Mouse (Mus musculus): ENCODE measurements around the gene Ezh1. TPM values are rescaled to one million over a fixed set of nuclear protein-coding genes. Genes with fewer than 3 reads are reported as not detected.
"Not testable (repeated sequence)": the region's sequence is repeated elsewhere in the genome, so short reads cannot be mapped to it uniquely, and the experiment has no call there.

The Ezh1 gene
- total RNA-seq, 1 experiment from 2014 or later: 110 TPM

DNA sequence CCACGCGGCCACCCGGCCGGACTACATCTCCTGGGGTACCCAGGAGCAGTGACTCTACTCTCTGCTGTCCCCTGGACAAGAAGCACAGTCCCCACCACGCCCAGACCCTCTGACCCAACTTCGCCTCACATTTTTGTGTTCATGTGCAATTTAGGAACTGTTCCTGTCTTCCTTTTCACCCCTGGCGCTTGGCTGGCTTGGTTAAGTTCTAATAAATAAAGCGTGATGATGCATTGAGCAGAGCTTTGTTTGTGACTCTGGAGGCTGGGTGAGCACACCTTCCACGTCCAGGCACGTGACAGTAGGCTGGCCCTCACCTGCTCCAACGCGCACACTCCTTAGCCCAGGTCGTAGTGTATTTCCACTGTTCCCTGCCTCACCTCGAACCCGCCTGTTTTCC is 64.7 kb downstream of the Ezh1 start:
- no peak for ATAC-seq (ENCODE audit: extremely low read depth, insufficient number of reproducible peaks, low FRiP score, poor library complexity, severe bottlenecking)

- ATAC-seq (ENCODE audit: extremely low read depth, insufficient number of reproducible peaks, low FRiP score, poor library complexity, severe bottlenecking): not testable (repeated sequence)
Measured at GRCm38 (mm10) chr11:101160981-101161505, 65.2 kb downstream of the Ezh1 start.

- not testable (repeated sequence) for ATAC-seq (ENCODE audit: extremely low read depth, insufficient number of reproducible peaks, low FRiP score, poor library complexity, severe bottlenecking)
Measured at GRCm38 (mm10) chr11:101160151-101160550, 66.1 kb downstream of the Ezh1 start.

DNA sequence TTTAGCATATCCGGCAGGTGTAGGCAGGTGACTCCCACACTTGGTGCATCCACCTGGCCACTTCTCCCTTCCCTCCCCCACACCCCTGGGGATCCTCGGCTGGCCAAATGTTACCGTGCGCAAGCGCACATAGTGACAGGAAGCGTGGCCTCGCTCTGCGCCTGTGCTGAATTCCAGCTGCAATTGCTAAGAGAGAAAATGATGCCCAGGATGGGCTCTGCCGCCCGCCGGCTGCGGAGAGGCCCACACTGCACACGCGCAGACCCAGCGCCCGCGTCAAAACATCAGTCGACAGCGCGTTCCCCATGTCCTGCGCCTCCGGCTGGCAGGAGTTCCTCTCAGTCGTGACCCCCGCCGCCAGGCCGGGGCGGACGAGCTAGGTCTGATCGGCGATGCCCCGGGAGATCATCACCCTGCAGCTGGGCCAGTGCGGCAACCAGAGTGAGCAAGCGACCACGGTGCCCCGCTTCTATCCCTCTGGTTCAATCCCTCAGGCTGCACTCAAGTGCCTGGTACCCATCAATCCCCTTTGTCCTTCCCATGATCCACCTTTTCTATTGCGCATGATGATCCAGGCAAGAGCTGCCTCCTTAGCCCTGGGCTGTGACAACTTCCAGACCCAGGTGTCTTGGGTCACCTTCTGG is 70.4 kb downstream of the Ezh1 start, which contains the start of gene Tubg2:
Tubg2 (plus strand) TSS at position 180 of the 644 bp plus-strand sequence.
- peak; percentile 50; the same call in 1 of the 2 replicates for ATAC-seq (ENCODE audit: extremely low read depth, insufficient number of reproducible peaks, low FRiP score, poor library complexity, severe bottlenecking)

- no peak for ATAC-seq (ENCODE audit: extremely low read depth, insufficient number of reproducible peaks, low FRiP score, poor library complexity, severe bottlenecking)
Measured at GRCm38 (mm10) chr11:101155151-101155550, 71.1 kb downstream of the Ezh1 start.

GRCm38 (mm10) chr11:101154648-101155047 is 71.6 kb downstream of the Ezh1 start:
- no peak for ATAC-seq (ENCODE audit: extremely low read depth, insufficient number of reproducible peaks, low FRiP score, poor library complexity, severe bottlenecking)

DNA sequence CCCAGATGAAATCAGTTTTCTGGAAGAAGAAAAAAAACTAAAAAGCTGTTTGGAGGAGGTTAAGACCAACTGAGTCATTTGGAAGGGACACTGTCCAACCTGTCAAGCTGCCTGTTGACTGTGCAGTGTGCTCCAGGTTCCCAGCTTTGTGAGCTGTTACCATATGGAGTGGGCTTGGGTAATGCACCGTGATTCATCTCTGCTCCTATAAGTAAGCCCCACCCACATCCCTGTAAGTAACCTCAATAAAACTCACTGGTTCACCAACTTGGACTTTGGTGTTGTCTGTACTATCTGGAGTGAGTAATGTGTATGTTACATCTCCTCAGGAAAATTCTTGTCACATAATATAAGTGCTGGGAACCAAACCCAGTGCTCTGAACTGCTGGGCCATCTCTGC is 73.4 kb downstream of the Ezh1 start:
- no peak for ATAC-seq (ENCODE audit: extremely low read depth, insufficient number of reproducible peaks, low FRiP score, poor library complexity, severe bottlenecking)

DNA sequence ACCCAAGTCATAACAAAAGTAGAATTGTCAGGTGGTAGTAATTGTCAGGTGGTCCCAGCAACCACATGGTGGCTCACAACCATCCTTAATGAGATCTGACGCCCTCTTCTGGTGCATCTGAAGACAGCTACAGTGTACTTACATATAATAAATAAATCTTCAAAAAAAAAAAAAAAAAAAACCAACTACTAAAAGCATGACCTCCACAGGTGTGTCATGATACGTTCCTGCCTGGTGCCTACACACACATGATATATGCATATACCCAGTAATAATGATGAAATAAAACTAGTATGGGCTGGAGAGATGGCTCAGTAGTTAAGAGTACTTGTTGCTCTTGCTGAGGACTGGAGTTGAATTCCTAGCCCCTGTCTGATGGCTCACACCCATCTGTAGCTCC is 75.2 kb downstream of the Ezh1 start:
- ATAC-seq (ENCODE audit: extremely low read depth, insufficient number of reproducible peaks, low FRiP score, poor library complexity, severe bottlenecking): no peak

GRCm38 (mm10) chr11:101149178-101150105 is 76.8 kb downstream of the Ezh1 start:
- ATAC-seq (ENCODE audit: extremely low read depth, insufficient number of reproducible peaks, low FRiP score, poor library complexity, severe bottlenecking): no peak

- no peak for ATAC-seq (ENCODE audit: extremely low read depth, insufficient number of reproducible peaks, low FRiP score, poor library complexity, severe bottlenecking)
Measured at GRCm38 (mm10) chr11:101148751-101149150, 77.5 kb downstream of the Ezh1 start.

DNA sequence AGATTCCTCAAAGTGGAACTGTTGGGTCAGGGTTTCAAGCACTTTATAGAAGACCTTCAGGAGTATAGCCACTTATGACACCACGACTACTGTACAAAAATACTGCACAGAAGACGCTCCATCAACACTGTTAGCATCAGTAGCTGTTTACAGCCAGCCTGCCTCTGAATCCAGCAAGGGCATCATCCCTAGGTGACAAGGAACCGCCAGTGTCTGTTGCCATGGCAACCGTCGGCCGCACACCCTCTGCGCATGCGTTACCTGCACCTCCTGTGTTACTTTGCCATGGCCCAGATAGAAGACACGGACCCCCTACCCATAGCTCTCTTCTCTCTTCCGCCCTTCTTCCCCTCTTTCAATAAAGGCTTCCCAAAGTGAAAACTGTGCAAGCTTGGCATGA is 79.9 kb downstream of the Ezh1 start:
- no peak for ATAC-seq (ENCODE audit: extremely low read depth, insufficient number of reproducible peaks, low FRiP score, poor library complexity, severe bottlenecking)

- peak; percentile 58 for ATAC-seq (ENCODE audit: extremely low read depth, insufficient number of reproducible peaks, low FRiP score, poor library complexity, severe bottlenecking)
Measured at GRCm38 (mm10) chr11:101143338-101144225, 82.7 kb downstream of the Ezh1 start.

DNA sequence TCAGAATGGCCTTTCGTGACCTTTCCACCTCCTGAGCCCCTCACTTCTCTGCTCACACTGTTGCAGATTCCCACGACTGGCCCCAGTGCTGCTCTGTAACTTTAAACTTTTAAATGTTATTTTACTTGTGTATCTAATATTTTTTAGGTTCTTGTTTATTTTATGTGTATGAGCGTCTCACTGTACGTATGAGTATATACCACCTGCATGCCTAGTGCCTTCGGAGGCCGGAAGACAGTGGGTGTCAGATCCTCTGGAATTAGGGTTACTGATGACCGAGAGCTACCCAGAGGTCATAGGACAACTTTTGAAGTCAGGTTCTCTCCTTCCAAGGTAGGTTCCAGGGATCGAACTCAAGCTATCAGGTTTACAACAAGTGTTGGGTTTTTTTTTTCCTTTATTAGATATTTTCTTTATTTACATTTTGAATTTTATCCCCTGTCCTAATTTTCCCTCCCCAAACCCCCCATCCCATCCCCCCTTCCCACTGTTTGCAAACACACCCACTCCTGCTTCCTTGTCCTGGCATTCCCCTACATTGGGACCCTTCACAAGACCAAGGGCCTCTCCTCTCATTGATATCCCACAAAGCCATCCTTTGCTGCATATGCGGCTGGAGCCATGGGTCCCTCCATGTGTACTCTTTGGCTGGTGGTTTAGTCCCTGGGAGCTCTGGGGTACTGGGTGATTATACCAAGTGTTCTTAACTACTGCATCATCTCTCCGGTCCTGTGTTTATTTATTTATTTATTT is 83.9 kb downstream of the Ezh1 start:
- no peak for ATAC-seq (ENCODE audit: extremely low read depth, insufficient number of reproducible peaks, low FRiP score, poor library complexity, severe bottlenecking)

Other genes starting within 250 kb of the Ezh1 start
- gene Atp6v0a1, start 217.0 kb downstream of the Ezh1 start, total RNA-seq (2017): 87.7 and 108 TPM in 2 replicates
- gene Naglu, start 156.5 kb downstream of the Ezh1 start, total RNA-seq (2017): 11.1 and 13.6 TPM in 2 replicates
- 2.3 and 3.4 TPM in 2 replicates for gene Hsd17b1, start 148.1 kb downstream of the Ezh1 start, total RNA-seq (2017)
- gene Coasy, start 143.9 kb downstream of the Ezh1 start, total RNA-seq (2017): 11.5 and 18.7 TPM in 2 replicates
- gene Mlx, start 139.2 kb downstream of the Ezh1 start, total RNA-seq (2017): 38.7 and 46.3 TPM in 2 replicates
- 3.6 and 4.0 TPM in 2 replicates for gene Psmc3ip, start 131.0 kb downstream of the Ezh1 start, total RNA-seq (2017)
- gene Retreg3, start 106.6 kb downstream of the Ezh1 start, total RNA-seq (2017): 91.3 and 97.1 TPM in 2 replicates
- gene Tubg1, start 106.5 kb downstream of the Ezh1 start, total RNA-seq (2017): 11.3 and 13.1 TPM in 2 replicates
- gene Tubg2, start 70.6 kb downstream of the Ezh1 start, total RNA-seq (2017): 0.35 TPM in 1 of 2 replicates, not detected in the other
- not detected in 2 replicates for gene Cntnap1, start 55.9 kb downstream of the Ezh1 start, total RNA-seq (2017)
- gene Plekhh3, start 55.1 kb downstream of the Ezh1 start, total RNA-seq (2017): 0.37 and 0.81 TPM in 2 replicates
- not detected in 2 replicates for gene Ccr10, start 51.0 kb downstream of the Ezh1 start, total RNA-seq (2017)
- not detected in 2 replicates for gene Ramp2, start 19.6 kb upstream of the Ezh1 start, total RNA-seq (2017)
- 55.9 and 66.7 TPM in 2 replicates for gene Vps25, start 27.2 kb upstream of the Ezh1 start, total RNA-seq (2017)
- 0.58 and 0.86 TPM in 2 replicates for gene Wnk4, start 34.1 kb upstream of the Ezh1 start, total RNA-seq (2017)
- gene Cntd1, start 52.5 kb upstream of the Ezh1 start, total RNA-seq (2017): 0.49 and 0.81 TPM in 2 replicates
- gene Coa3, start 52.7 kb upstream of the Ezh1 start, total RNA-seq (2017): 14.9 and 17.7 TPM in 2 replicates
- 289 and 291 TPM in 2 replicates for gene Becn1, start 75.8 kb upstream of the Ezh1 start, total RNA-seq (2017)
- gene Psme3, start 89.8 kb upstream of the Ezh1 start, total RNA-seq (2017): 75.9 and 97.2 TPM in 2 replicates
- gene Aoc2, start 98.6 kb upstream of the Ezh1 start, total RNA-seq (2017): 3.6 and 4.9 TPM in 2 replicates
- 0.25 TPM in 1 of 2 replicates, not detected in the other for gene Aoc3, start 104.1 kb upstream of the Ezh1 start, total RNA-seq (2017)
- gene G6pc, start 141.1 kb upstream of the Ezh1 start, total RNA-seq (2017): not detected in 2 replicates
- 15.7 and 18.7 TPM in 2 replicates for gene Aarsd1, start 191.2 kb upstream of the Ezh1 start, total RNA-seq (2017)
- gene Gm27029, start 198.3 kb upstream of the Ezh1 start, total RNA-seq (2017): 0.37 and 0.93 TPM in 2 replicates
- gene Rundc1, start 198.6 kb upstream of the Ezh1 start, total RNA-seq (2017): 10.0 and 12.0 TPM in 2 replicates
- 0.49 and 1.5 TPM in 2 replicates for gene Ptges3l, start 198.9 kb upstream of the Ezh1 start, total RNA-seq (2017)
- gene Rpl27, start 215.8 kb upstream of the Ezh1 start, total RNA-seq (2017): 281 and 354 TPM in 2 replicates
- gene Ifi35, start 221.9 kb upstream of the Ezh1 start, total RNA-seq (2017): 69.7 and 73.4 TPM in 2 replicates
- gene Rnd2, start 238.5 kb upstream of the Ezh1 start, total RNA-seq (2017): 0.70 TPM in 1 of 2 replicates, not detected in the other
- gene Vat1, start 239.8 kb upstream of the Ezh1 start, total RNA-seq (2017): 5.9 and 7.7 TPM in 2 replicates

Measured in neutrophil, adult 5-6 weeks (primary cell).